ENCODE assay signal across 13 mouse cellular contexts in genomic region chr3:145743050-145743449, GRCm38 (mm10). TPM values are rescaled to one million over a fixed set of nuclear protein-coding genes. Genes with fewer than 3 reads are reported as not detected.
DNase-seq lines count a peak whose midpoint lies in the region; ATAC-seq and TF ChIP-seq lines count a peak whose summit lies in the region.
"Had no signal": no experiment of that assay in that cellular context is flagged by ENCODE, and none has a peak within 500 bp of the region (broad histone marks: within the 10 kb centered on the region; RNA-seq: fewer than 3 reads in every experiment).

No protein-coding gene starts in this region.

- no peaks in the 10 kb centered on the region for H3K27me3 ChIP-seq in limb, embryonic 10.5 days (ENCODE audit: low read depth, poor library complexity, severe bottlenecking)

- intact Hi-C loops in left cerebral cortex, adult 2 months (cut with DNase I): no loop called here

- WGBS in limb, embryonic 10.5 days: 54% methylated on average over 9 of the region's 9 CpGs

- peak; percentile 33; the same call in 1 of the 2 replicates for ATAC-seq in granulocyte monocyte progenitor cell, adult 5-6 weeks (replicated peaks; ENCODE audit: poor library complexity, severe bottlenecking)
- ATAC-seq in monocyte, adult 5-6 weeks (replicated peaks; ENCODE audit: insufficient number of reproducible peaks, low FRiP score, low TSS enrichment, poor library complexity, severe bottlenecking): no peak
- ATAC-seq: inflammation-experienced regulatory T-cells, adult 6 months; liver, postnatal 0 days had no signal

- peak; percentile 11 to 59 for DNase-seq in layer of hippocampus, adult 18-20 months (ENCODE audit: low spot score in 2 of 2)
- DNase-seq in layer of hippocampus, postnatal 25 days (ENCODE audit: extremely low spot score in 1 of 2, low spot score in 1 of 2): no peak
- DNase-seq in brain, embryonic 14.5 days (ENCODE audit: low read depth): peak; percentile 82
- DNase-seq in limb, embryonic 10.5 days (ENCODE audit: low spot score): no peak
- DNase-seq in left cerebral cortex, adult 2 months (ENCODE audit: extremely low spot score in 1 of 2, low spot score in 2 of 2): no peak
- DNase-seq in embryo, embryonic 10 days (ENCODE audit: low spot score): no peak
- DNase-seq: adrenal gland, postnatal 25 days; cerebellum, adult 18-20 months; liver, postnatal 0 days had no signal

- H3K36me3 ChIP-seq in limb, embryonic 10.5 days: no peaks in the 10 kb centered on the region

- peaks cover 25% of the 10 kb centered on the region for H3K4me1 ChIP-seq in limb, embryonic 10.5 days

- no peak for TF ChIP-seq CTCF in brain, embryonic 14.5 days (IDR thresholded peaks at IDR 0.05; ENCODE audit: borderline replicate concordance, extremely low read depth, insufficient read depth, insufficient read length)
- no peak for TF ChIP-seq CTCF in left cerebral cortex, adult 2 months (IDR thresholded peaks at IDR 0.05)

- no peak overlapping the region for H3K4me3 ChIP-seq in limb, embryonic 10.5 days
- H3K4me3 ChIP-seq in left cerebral cortex, adult 2 months: no peak overlapping the region

- H3K9me3 ChIP-seq in limb, embryonic 10.5 days (replicated peaks): no peaks in the 10 kb centered on the region

- TF ChIP-seq POLR2A in brain, embryonic 14.5 days (IDR thresholded peaks at IDR 0.05; ENCODE audit: borderline replicate concordance, extremely low read depth, insufficient read depth, insufficient read length, poor library complexity, severe bottlenecking): no peak

- H3K27ac ChIP-seq in limb, embryonic 10.5 days: 0 out of 2 replicates have a peak overlapping the region, but pooled peaks have one; percentile 4
- H3K27ac ChIP-seq in left cerebral cortex, adult 2 months: no peak overlapping the region

RNA-seq across cellular contexts. Expression of gene Ddah1, which starts 15.4 kb away (rescaled TPM):
- total RNA-seq in layer of hippocampus, adult 18-20 months (2021): 10 to 100 TPM; 51.9 to 53.8 TPM
- 10 to 100 TPM; 51.2 to 54.6 TPM for total RNA-seq in layer of hippocampus, postnatal 25 days (2021)
- 81.7 and 89.4 TPM in 2 replicates for polyA plus RNA-seq in brain, embryonic 14.5 days (2012; rRNA removed)
- total RNA-seq in granulocyte monocyte progenitor cell, adult 5-6 weeks (2014; fragmentation: Nextera tagmentation): not detected in 2 replicates
- not detected in 2 replicates for total RNA-seq in granulocyte monocyte progenitor cell, adult 5-6 weeks (2017)
- polyA plus RNA-seq in limb, embryonic 10.5 days (2016; fragmentation: Nextera tagmentation; extraction: Ambion mirVana): 13.7 and 14.2 TPM in 2 replicates
- not detected in 3 replicates for total RNA-seq in monocyte, adult 5-6 weeks (2017)
- 10 to 100 TPM; 57.1 to 59.7 TPM for total RNA-seq in left cerebral cortex, adult 2 months (2021)
- total RNA-seq: neutrophil, adult 5-6 weeks had no signal

Comparison
In these comparisons a context has a peak if more than half of its experiments do, and no peak if none do; other contexts are left out.
1. DNase-seq: peak in layer of hippocampus, adult 18-20 months (2 of 2) and brain, embryonic 14.5 days (single experiment); none in layer of hippocampus, postnatal 25 days (0 of 2), limb, embryonic 10.5 days (single experiment), left cerebral cortex, adult 2 months (0 of 2) and embryo, embryonic 10 days (single experiment).
2. RNA of gene Ddah1, which starts 15.4 kb away (total RNA-seq): 57.1 to 59.7 TPM in left cerebral cortex, adult 2 months, 51.2 to 54.6 TPM in layer of hippocampus, postnatal 25 days and 51.9 to 53.8 TPM in layer of hippocampus, adult 18-20 months; not detected in granulocyte monocyte progenitor cell, adult 5-6 weeks and not detected in monocyte, adult 5-6 weeks; every median in the first group is over 10 times any median in the second.